Mouse (Mus musculus) MEL (cell line): ENCODE results near the gene Zfp651.

Source experiments
- CTCF ChIP-seq, 3 experiments: IDR thresholded peaks in 2 of 3; conservative IDR thresholded peaks in 1 of 3; 2 replicates each; pipeline ENCODE4 v1.5.1; 2011 to 2012; ENCODE audit warnings: low read length in 3 of 3, low read depth in 2 of 3, mild to moderate bottlenecking in 2 of 3, improper control_type of control experiment in 1 of 3, inconsistent platforms in 1 of 3, mixed read lengths in 1 of 3, moderate library complexity in 1 of 3; ENCODE audit not compliant: control insufficient read depth in 1 of 3, insufficient read depth in 1 of 3, poor library complexity in 1 of 3, severe bottlenecking in 1 of 3
- GATA1 ChIP-seq: IDR thresholded peaks from 2 replicates; pipeline ENCODE4 v1.6.1; 2011; ENCODE audit warnings: low read depth, low read length, improper control_type of control experiment
- MXI1 ChIP-seq: IDR thresholded peaks from 2 replicates; pipeline ENCODE4 v1.6.1; 2011; ENCODE audit warnings: mild to moderate bottlenecking, low read depth, low read length, improper control_type of control experiment
- MYB ChIP-seq: IDR thresholded peaks from 2 replicates; pipeline ENCODE4 v1.6.1; 2011; ENCODE audit warnings: mild to moderate bottlenecking, low read depth, low read length, improper control_type of control experiment
- NRF1 ChIP-seq: IDR thresholded peaks from 2 replicates; pipeline ENCODE4 v1.6.1; 2014; ENCODE audit warnings: low read depth, mild to moderate bottlenecking, inconsistent platforms, low read length, improper control_type of control experiment, moderate library complexity; ENCODE audit not compliant: poor library complexity, insufficient read depth, severe bottlenecking
- POLR2A ChIP-seq, 2 experiments: IDR thresholded peaks; 2 replicates each; pipeline ENCODE4 v1.6.1; 2011 to 2012; ENCODE audit warnings: low read length in 2 of 2, mild to moderate bottlenecking in 2 of 2, control low read depth in 1 of 2, improper control_type of control experiment in 1 of 2, low read depth in 1 of 2, moderate library complexity in 1 of 2; ENCODE audit not compliant: control insufficient read depth in 1 of 2, insufficient read depth in 1 of 2, poor library complexity in 1 of 2

DNA sequence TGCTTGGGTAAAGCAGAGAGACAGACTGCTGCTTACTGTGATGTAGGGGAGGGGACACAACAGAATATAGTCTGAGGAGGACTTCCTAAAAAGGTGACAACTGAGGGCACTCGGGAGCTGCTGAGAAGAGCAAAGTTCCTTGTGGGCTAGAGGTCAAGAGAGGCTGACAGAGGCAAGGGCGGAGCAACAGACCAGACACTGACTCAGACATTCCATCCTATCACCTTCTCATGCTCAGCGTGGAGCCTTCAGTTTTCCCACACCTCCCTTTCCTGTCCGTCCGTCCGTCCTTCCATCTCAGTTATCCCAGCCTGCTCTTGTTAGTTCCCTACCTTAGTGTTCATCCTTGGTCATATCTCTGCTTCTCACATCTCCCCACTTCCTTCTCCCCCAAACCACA, 56.1 kb downstream of the Zfp651 start:
- TF ChIP-seq CTCF (IDR thresholded peaks at IDR 0.05 in 2 of 3, conservative IDR thresholded peaks at IDR 0.05 in 1 of 3; ENCODE audit: control insufficient read depth in 1 of 3, insufficient read depth in 1 of 3, low read depth in 2 of 3, low read length in 3 of 3, poor library complexity in 1 of 3, severe bottlenecking in 1 of 3) = no peak
- no peak for TF ChIP-seq POLR2A (IDR thresholded peaks at IDR 0.05; ENCODE audit: control insufficient read depth in 1 of 2, insufficient read depth in 1 of 2, low read depth in 1 of 2, low read length in 2 of 2, poor library complexity in 1 of 2)
- TF ChIP-seq MYB = no peak
- no peak for TF ChIP-seq GATA1
- no peak for TF ChIP-seq MXI1
- no peak for TF ChIP-seq NRF1
